In the genomic region with DNA sequence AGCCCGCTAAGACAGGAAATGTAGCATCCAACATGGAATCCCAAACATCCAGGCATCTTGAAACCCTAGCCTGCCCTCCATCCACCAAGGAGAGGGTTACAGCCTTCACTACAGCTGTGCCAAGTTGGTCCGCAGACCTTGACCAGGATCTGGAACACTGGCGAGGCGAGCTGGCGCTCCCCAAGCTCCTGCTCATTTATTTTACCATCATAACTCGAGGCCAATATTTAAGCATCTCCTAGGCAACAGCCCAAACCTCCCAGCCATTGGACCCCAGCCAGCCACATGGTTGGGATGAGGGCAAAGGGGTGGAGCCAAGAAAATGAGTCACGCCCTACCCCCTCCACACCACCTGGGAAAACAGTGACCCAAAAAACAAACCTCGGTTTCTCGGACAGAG, we compare ENCODE assay signal across 9 mouse cellular contexts. TPM values are rescaled to one million over a fixed set of nuclear protein-coding genes. Genes with fewer than 3 reads are reported as not detected.
DNase-seq lines count a peak whose midpoint lies in the region; ATAC-seq lines count a peak whose summit lies in the region.
"Had no signal": no experiment of that assay in that cellular context is flagged by ENCODE, and none has a peak within 500 bp of the region (broad histone marks: within the 10 kb centered on the region; RNA-seq: fewer than 3 reads in every experiment).

No protein-coding gene starts in this region.

- no peaks in the 10 kb centered on the region for H3K36me3 ChIP-seq in kidney, embryonic 16.5 days (ENCODE audit: insufficient read depth, low read length)
- H3K36me3 ChIP-seq: G1E had no signal

- H3K9me3 ChIP-seq in kidney, embryonic 16.5 days (ENCODE audit: low read length): no peaks in the 10 kb centered on the region
- H3K9me3 ChIP-seq: G1E had no signal

- H3K9ac ChIP-seq in kidney, embryonic 16.5 days (replicated peaks; ENCODE audit: low read length): no peak overlapping the region

- DNase-seq in layer of hippocampus, postnatal 10 days (ENCODE audit: low spot score in 2 of 2): peak; percentile 46 to 56
- DNase-seq in layer of hippocampus, adult 11-12 months (ENCODE audit: low spot score): no peak
- DNase-seq in gastrocnemius, postnatal 14 days: peak; percentile 62
- DNase-seq in ovary, postnatal 10 days (ENCODE audit: low spot score): peak; percentile 64
- no peak for DNase-seq in right cerebral cortex, adult 2 months (ENCODE audit: low spot score in 2 of 2)

- no peaks in the 10 kb centered on the region for H3K27me3 ChIP-seq in kidney, embryonic 16.5 days (ENCODE audit: insufficient read depth, low read length)

- peak; percentile 36; the same call in 1 of the 2 replicates for ATAC-seq in cerebellum, adult (ENCODE audit: insufficient number of reproducible peaks, low FRiP score, low TSS enrichment)
- peak; percentile 72; the same call in 1 of the 2 replicates for ATAC-seq in kidney, embryonic 16.5 days (ENCODE audit: low FRiP score, low TSS enrichment)
- no peak for ATAC-seq in megakaryocyte, adult 5-6 weeks (ENCODE audit: poor library complexity, severe bottlenecking)

- intact Hi-C loops in gastrocnemius, postnatal 14 days (cut with DNase I; ENCODE audit: low total_unique reads): no loop called here

- H3K4me2 ChIP-seq in kidney, embryonic 16.5 days (replicated peaks; ENCODE audit: low read depth, low read length): 0 out of 2 replicates have a peak overlapping the region, but pooled peaks have one; percentile 11

- 26% methylated on average over 9 of the region's 9 CpGs for WGBS in kidney, embryonic 16.5 days

- H3K4me3 ChIP-seq in kidney, embryonic 16.5 days (ENCODE audit: low read length): no peak overlapping the region

- H3K27ac ChIP-seq in kidney, embryonic 16.5 days (ENCODE audit: low read length): 0 out of 2 replicates have a peak overlapping the region, but pooled peaks have one; percentile 8

- H3K4me1 ChIP-seq in kidney, embryonic 16.5 days (ENCODE audit: insufficient read depth, low read length): peaks cover 15% of the 10 kb centered on the region

RNA-seq across cellular contexts. Expression of a gene that starts 48.0 kb away (rescaled TPM):
- total RNA-seq in layer of hippocampus, postnatal 10 days (2021): 10 to 100 TPM; 28.4 to 30.7 TPM
- 10 to 100 TPM; 10.5 to 12.0 TPM for total RNA-seq in gastrocnemius, postnatal 14 days (2021)
- polyA plus RNA-seq in kidney, embryonic 16.5 days (2015; fragmentation: Nextera tagmentation; extraction: Ambion mirVana): 13.9 and 14.2 TPM in 2 replicates
- total RNA-seq in megakaryocyte, adult 5-6 weeks (2015): 1.7 and 2.3 TPM in 2 replicates
- 1.1 and 1.7 TPM in 2 replicates for total RNA-seq in megakaryocyte, adult 5-6 weeks (2017)

Comparison
In these comparisons a context has a peak if more than half of its experiments do, and no peak if none do; other contexts are left out.
1. DNase-seq: peak in layer of hippocampus, postnatal 10 days (2 of 2), gastrocnemius, postnatal 14 days (single experiment) and ovary, postnatal 10 days (single experiment); none in layer of hippocampus, adult 11-12 months (single experiment) and right cerebral cortex, adult 2 months (0 of 2).